Mouse (Mus musculus) fat pad, adult 2 months (tissue): ENCODE measurements around the gene Cntn6.

ENCODE experiments used
- DNase-seq: peaks from one replicate; pipeline ENCODE4 v3.0.0-alpha.2; 2011; ENCODE audit warnings: low read depth, low spot score; ENCODE audit errors: extremely low read depth

The Cntn6 gene

DNA sequence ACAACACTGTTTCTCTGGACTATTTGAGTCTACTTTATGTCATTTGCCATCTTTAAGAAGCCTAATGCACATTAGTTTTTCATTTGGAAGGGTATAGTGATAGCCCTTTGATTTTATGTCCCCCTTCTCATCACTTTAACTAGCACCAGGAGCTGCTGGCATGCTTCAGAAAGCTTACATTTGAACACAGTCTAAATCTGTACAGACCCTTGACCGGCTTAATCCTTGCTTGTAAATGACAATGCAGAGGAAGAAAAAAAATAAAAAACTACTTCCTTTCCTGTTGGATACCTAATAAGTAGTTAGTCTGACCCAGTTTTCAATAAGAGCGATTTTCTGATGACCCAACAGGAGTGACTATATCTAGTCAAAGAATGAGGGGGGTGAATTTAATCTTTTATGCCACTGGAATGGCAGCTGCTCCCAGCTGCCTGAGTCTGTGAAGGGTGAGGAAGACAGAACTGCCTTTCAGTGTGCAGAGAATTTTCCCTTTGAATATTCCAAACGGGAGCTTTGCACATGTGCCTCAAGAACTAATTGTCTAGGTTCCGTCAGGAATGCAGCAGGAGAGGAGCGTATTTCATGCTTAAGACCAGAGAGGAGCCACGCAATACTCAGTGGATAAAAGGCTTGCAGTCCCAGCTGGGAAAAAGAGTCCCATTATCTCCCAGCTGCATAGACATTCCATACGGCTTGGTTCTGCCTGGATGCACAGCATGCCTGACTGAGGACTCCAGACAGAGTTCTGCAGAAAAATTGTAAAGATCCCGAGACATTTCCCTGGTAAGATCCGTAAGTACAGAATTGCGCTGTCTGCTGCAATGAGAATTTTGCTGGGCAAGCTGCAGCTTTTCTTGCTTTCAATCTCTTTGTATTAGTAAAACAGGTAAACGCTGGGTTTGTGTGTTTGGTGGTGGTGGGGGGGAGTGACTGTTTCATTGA, at the start of gene Cntn6:
Gene Cntn6, plus strand, starts transcription at position 301 of the 942 bp plus-strand sequence.
- DNase-seq = no peak

DNA sequence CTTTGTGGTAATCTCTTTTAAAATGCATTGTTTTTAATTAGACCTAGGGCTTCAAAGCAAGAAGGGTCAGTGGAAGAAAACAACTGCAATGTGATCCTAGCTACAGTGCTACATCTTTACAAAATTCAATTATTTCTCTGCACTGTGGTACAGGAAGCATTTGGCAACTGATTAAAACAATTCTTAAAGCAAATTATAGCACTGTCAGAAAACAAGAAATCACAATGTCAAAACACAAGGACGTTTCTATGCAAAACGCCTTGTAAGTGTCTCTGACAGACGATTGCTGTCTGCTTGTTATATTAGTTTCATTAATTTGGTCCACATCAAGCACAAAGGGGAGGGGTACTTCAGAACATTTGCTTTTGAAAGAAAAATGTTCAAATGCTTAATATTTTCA, 48.9 kb upstream of the Cntn6 start:
- DNase-seq = no peak

DNA sequence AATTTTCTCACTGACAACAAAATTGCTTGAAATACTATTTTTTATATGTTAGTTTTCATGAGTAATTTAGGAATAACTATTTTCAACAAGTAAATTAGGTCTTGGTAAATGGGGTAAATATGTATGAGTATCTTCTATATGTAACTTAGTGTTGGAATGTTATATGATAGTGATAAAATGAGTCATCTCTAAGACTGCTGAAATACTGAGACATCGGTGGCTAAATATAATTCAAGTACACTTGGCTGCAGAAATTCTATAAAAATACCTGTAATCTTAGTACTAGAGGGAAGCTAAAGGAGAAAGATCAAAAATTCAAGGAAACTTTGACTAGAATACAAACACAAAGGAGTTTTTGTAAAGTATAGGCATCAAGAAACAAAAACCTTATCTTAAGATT, 21.9 kb upstream of the Cntn6 start:
- no peak for DNase-seq

DNA sequence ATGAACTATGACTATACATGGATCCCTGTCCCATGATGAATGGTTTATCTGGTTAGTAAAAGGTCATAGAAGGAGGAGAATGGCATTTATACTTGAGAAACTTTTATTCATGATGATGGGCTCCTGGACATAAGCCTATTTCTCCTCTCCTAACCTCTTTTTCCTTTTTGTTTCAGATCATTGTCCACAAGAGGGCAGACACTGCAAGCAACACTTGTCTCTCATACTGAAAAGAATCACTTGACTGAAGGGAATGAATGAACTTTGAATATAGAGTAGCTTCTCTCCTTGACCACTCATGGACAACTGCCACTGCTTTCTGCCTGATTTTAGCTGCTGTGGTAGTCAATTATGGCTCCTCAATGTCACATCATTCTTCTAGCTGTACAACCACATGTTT, 13.3 kb upstream of the Cntn6 start:
- no peak for DNase-seq

DNA sequence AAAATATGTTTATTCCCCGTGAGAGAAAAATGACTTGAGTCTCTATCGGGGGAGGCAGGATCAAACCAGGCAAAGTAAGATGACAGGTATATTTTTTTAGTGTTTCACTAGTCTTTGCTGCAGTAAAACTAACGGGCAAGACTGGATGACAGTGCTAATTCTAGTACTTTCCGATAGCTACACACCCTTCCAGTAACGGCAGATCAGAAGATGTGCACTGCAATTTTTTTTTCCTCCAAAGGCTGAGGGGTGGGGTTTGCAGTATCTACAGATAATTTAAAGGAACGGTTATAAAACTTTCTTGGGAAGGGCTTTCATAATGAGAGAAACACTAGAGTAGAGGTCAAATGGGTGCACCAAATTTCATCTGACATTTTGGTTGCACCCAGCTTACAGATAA, 869 bp downstream of the Cntn6 start:
- DNase-seq = no peak

DNA sequence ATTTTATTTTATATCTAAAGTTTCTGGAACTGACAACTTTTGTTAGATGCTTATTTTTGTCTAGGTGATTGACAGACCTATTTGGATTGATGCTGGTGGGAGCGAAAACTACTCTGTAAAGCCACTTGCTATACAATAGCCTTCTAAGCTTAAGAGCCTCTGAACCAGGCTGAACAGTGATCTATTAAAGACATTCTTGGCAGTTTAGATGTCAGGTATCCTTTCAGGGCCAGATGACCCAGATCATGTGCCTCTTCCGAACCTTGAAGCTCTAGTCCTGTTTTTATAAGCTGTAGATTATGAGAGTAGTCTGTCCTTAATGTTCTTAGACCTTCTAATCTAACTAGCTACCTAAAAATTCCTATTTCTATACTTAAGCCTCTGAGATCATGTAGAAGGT, 3.2 kb downstream of the Cntn6 start:
- no peak for DNase-seq

DNA sequence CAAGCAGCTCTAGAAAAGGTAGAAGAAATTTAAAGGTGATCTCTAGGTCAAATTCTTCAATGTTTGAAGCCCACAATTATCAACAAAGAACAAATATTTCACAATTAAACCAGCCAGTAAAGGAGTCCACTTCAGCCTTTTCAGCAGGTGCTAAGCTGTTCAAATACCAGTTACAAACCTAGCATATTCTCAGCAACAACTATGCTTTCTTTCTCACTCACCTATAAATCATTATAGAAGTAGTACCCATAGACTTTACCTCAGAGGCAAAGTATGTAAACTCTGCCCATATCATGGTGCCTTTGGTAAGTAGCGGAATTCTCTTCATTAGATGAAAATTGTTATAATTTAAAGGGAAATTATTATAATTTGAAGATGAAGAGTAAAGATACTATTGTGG, 71.4 kb downstream of the Cntn6 start:
- DNase-seq = no peak

DNA sequence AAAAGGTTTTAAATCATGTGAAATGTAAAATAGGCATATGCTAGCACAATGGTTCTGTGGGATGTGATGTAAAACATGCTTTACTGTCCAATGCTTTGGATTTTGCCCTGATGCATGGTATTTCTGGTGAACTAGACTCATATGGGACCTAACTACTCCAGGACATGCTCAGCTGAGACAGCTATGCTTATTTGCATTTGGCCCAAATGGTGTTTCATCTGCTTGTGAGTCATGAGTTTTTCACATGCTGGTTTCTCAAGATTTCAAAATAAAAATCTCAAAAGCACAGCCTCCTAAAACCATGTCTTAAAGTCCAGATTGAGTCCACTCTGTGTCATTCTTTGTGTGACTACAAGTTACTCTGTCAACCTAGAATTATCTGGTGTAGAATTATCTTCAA, 77.0 kb downstream of the Cntn6 start:
- no peak for DNase-seq

DNA sequence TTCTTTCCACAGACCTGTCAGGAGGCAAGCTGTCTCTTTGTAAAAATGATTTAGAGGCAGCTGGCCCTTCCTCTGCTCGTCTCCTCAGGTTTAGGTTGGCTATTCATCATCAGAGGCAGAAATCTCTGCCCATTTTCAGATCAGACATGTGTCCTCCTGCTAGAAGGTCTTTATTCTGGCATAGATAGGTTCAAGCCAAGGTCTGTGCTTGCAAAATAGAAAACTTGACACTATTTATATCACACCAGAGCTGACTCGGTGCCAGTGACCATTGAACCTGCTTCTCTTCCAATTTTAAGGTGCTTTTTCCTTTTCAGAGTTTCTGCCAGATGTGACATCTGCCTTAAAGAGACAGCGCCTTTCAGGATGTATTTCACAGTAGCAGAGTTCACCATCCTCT, 95.4 kb downstream of the Cntn6 start:
- no peak for DNase-seq

DNA sequence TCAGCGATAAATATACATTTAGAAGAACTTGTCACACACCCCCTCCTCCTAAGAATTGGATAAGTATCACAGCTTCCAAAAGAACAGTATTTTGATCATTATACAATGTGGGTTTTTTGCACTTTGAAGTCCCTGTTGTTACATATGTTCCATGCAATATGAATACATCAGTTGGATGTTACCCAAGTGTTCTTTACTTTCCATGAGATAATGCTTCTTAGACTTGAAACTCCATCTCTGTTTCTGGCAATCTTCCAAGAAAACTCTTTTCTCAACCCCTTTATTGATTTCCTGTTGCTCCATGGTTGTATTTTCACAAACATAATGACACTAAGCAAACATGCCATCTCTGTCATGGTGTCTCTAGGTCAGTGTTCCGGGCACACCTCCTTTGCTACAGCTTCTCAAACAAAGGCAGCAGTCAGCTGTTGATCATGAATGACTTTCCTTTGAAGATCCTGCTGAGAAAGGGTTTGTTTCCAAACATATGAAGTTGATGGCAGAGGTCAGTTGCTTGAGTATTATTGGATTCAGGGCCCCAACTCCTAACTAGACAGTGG, 108.3 kb downstream of the Cntn6 start:
- no peak for DNase-seq

DNA sequence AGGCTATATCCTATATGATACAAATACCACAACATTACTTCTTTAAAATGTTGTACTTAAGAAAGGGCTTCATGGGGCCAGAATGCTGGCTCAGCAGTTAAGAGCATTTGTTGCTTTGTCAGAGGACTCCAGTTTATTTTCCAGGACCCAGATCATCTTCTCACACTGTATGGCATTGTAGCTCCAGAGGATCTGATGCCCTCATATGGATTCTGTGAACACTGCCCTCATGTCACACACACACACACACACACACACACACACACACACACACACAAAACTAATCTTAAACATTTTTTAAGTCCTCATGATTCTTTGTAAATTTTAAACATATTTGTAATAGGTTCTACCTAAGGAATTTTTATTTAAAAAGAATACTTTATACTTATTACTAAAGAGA, 110.3 kb downstream of the Cntn6 start:
- no peak for DNase-seq

DNA sequence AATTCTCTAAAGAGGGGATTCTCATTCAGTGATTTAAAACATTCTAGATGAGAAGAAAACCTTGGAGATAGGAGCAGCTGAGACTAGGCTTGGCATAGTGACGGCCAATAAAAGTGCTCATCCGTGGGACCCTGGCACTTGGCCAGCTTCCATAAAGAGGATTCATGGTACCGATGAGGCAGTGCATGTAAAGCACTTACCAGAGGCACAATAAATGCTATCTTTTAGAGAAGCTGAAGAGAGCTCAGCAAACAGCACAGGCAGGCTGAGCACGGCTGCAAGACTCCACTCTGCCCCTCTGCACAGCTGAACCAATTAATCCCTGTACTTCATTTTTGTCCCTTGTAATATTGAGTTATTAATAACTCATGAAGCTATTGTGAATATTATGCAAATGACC, 110.8 kb downstream of the Cntn6 start:
- DNase-seq = no peak

DNA sequence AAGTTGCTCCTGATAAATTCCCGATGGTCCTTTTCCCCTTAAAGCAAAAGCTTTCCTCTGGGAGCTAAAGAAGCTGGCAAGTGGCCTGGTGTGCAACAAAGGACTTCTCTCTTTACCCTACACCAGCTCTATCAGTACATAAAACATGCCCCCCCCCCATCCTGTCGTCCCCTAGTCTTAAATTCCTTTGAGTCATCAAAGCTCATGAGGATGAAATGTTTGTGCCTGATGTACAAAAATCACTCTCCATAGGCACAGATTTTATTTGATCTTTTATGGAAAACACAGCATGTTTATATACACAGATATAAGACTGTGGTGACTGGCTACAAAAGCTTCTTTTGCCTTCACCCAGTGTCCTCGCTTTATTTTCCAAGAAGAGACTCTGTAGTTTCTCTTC, 112.6 kb downstream of the Cntn6 start:
- DNase-seq = no peak

DNA sequence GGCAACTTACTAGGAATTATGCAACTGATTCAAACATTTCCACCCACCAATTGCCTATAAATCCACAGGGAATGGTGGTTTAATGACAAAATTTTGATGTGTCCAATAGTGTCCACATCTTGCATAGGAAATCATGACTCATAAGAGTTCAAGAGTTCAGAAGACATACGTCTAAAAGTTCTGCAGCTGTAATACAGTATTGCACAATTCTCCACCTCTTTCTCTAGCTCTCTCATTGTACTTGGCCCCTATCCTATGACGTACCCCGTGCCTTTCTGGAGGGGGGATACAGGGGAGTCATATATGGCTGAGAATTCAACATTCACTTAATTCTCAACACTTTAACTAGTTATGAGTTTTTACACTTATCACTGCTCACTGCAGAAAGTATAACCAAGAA, 160.9 kb downstream of the Cntn6 start:
- no peak for DNase-seq

DNA sequence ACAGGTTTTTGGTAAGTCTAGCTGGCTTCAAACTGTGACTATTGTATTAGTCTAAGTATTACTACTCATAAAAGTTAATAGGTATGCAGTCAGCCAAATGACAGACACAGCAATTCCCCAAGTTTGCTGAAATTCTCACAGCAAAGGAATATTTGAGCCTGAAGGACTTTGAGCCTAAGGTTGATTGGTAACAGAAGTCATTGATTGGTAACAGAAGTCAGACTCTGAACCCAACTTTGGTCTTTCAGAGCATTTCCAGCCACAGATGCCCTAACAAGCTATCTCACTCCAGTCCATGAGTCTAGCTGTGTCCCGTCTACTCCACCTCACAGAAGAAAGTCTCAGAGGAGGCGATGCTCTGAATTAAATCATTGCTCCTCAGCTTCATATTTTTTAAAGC, 176.1 kb downstream of the Cntn6 start:
- no peak for DNase-seq

DNA sequence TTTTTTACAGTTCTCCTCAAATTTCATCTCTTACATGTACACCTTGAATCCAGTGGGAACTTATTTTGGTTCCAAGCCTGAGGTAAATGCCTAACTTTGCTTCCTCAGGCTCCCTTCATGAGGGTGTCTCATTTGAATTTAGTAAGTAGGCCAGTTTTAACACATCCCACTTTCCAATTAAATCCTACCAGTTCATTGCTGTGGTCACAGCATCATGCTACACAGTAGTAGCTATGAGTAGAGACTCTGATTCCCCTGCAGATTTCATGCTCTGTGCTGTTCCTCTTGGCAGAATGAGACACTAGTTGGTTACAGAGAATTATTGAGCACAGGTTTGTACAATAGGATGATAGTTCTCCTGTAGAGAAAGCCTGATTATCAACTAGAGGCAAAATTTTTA, 181.7 kb downstream of the Cntn6 start:
- no peak for DNase-seq

DNA sequence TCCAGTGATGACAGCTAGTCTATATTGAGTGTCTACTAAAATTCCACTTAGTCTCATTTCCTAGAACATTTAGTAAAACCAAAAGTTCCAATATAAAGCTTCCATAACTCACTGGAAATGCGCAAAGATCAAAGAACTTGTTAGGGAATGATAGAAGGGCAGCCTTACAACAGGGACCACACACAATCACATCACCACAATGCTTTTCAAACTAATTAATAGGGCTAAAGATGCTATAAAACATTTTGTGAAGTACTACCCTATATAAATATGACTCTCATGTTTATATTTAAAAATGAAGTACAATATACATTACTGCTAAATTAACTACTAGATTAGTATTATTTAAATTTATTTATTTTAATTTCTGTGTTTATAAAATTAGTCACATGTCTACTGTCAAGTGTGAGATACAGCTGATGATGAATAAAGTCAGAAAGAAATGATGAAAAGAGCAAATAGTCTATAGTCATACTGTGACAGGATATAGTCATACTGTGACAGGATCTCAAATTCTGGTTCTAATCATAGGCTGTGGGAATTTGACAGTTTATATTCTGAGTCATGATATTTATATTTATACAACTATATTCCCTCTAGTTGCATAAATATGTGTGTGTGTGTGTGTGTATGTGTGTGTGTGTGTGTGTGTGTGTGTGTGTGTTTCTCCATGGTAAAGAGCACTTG, 187.4 kb downstream of the Cntn6 start:
- no peak for DNase-seq

DNA sequence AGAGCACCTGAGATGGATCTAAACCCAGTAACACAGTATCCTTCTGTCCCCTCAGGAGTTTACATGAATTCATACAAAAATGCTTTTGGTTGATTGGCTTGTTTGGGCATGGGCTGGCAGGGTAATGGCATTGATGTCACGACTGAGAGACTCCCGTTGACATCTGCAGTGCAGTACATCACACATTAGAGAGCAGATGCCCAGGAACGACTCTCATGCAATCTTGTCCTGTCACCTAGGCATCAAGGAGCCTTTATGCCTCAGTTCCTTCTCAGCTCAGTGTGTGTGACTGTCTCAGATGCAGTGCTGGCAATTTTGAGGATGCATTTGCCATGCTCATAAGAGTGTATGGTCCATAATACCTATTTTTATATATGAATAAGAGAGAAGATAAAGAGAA, 195.4 kb downstream of the Cntn6 start:
- DNase-seq = no peak

DNA sequence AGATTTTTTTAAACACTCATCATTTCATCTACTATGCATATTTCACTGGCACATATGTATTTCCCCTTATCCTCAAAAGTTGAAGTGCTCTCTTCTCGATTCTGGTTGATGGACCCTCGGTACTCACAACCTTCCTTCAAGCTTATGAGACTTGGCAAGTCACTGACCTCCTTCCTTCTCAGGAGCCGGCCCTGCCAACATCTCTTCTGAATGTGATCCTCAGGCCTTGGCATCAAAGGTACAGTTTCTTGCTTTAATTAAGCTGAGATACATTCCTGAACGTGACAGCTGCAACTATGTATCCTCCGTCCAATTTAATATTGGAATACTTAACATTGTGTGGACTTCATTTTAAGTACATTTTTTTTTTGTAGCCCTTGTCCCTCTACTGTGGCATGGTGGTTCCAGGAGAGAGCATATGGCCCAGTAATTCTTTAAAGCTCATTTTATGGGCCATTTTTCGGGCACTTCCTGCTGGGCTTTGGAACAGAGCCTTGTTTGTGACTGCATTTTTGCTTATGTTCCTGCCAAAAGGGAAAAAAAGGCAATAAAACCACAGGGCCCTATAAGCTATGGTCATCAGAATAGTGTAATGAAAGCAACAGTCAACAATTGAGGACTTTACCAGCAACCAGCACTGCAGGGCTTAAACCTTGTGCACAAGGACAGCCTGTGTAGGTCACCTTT, 196.0 kb downstream of the Cntn6 start:
- no peak for DNase-seq

DNA sequence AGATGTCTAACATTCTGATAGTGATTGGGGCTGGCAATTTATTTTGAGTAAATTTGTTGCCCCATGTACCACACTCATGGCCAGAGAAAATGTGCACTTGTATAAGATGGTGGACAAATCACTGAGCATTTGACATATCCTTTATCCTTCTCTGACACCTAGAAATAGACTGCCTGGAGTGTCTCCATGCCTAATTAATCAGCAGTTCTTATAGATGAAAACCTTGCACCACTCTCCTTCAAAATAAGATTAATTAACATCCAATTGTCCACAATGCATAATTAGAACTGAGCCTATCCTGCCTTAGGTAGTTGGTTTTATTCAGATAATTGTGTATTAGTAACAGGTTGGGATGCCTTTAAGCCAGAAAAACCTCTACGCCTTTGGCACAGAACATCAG, 236.0 kb downstream of the Cntn6 start:
- no peak for DNase-seq

DNA sequence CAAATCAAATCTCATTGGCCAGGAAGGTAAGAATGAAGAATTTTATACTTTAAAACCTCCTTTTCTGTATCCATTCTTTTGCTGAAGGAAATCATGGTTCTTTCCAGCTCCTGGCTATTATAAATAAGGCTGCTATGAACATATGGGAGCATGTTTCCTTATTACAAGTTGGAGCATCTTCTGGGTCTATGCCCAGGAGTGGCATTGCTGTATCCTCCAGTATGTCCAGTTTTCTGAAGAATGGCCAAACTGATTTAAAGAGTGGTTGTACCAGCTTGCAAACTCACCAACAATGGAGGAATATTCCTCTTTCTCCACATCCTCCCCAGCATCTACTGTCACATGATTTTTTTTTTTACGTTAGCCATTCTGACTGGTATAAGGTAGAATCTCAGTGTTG, 241.7 kb downstream of the Cntn6 start:
- no peak for DNase-seq

DNA sequence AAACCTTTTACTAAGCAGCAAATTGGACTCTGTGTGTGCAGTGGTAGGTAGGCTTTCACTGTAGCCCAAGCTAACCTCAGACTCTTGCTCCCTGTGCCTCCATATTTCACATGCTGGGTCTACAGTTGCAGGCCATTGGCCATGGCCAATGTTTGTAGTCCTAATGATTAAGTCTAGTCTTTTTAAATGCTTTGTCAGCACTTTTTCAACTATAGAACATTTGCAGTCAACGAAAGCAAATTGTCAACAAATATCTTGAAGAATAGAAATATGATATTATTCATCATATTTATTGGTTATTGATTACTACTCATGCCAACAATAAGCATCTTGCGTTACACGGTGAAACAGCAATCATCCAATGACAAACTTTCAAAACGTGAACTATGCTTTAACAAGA, 246.4 kb downstream of the Cntn6 start:
- no peak for DNase-seq
